Mouse (Mus musculus): ENCODE measurements at regions not wholly inside any gene's neighbourhood (a gene's known extent, or its start where the extent isn't known, plus 50 kb on each side); places are given as distances from the start of the nearest gene placed in this dataset.

GRCm38 (mm10) chr8:44529696-44530095 lies 405.6 kb upstream of the Fat1 start:
- TF ChIP-seq CTCF (IDR thresholded peaks at IDR 0.05; ENCODE audit: low read depth) (no peak), EP300 (IDR thresholded peaks at IDR 0.05; ENCODE audit: low read depth) (no peak)
